Mouse (Mus musculus) gonadal fat pad, adult 2 months (tissue): ENCODE measurements around the gene Plk2. TPM values are rescaled to one million over a fixed set of nuclear protein-coding genes. Genes with fewer than 3 reads are reported as not detected.
"Not testable (repeated sequence)": the region's sequence is repeated elsewhere in the genome, so short reads cannot be mapped to it uniquely, and the experiment has no call there.

Experiments used
- DNase-seq: peaks from one replicate; pipeline ENCODE4 v3.0.0-alpha.2; 2012; ENCODE audit warnings: low read depth
- polyA plus RNA-seq: library from polyadenylated mRNA; depleted of rRNA; stranded (reverse); fragments of >200 nt; gene quantifications from 2 replicates; pipeline ENCODE4 v1.2.3, GENCODE M21; 2012; rRNA removed

Plk2 gene
- 9.9 and 10.7 TPM in 2 replicates for polyA plus RNA-seq

GRCm38 (mm10) chr13:110394291-110395178 is at the start of gene Plk2:
Gene Plk2, plus strand, starts transcription at chr13:110395046.
- DNase-seq = no peak

- DNase-seq = no peak
Observed at GRCm38 (mm10) chr13:110346707-110347106, 48.1 kb upstream of the Plk2 start.

- no peak for DNase-seq
Observed at GRCm38 (mm10) chr13:110351051-110351450, 43.8 kb upstream of the Plk2 start.

GRCm38 (mm10) chr13:110356941-110357340 is 37.9 kb upstream of the Plk2 start, which contains the start of gene Gapt:
Gene Gapt, minus strand, starts transcription at chr13:110357199.
- no peak for DNase-seq

GRCm38 (mm10) chr13:110363722-110364121 is 31.1 kb upstream of the Plk2 start:
- no peak for DNase-seq

GRCm38 (mm10) chr13:110366477-110366876 is 28.4 kb upstream of the Plk2 start:
- DNase-seq = no peak

GRCm38 (mm10) chr13:110367961-110368555 is 26.8 kb upstream of the Plk2 start:
- DNase-seq = no peak

- not testable (repeated sequence) for DNase-seq
Observed at GRCm38 (mm10) chr13:110368556-110369040, 26.2 kb upstream of the Plk2 start.

GRCm38 (mm10) chr13:110369673-110370072 is 25.2 kb upstream of the Plk2 start:
- no peak for DNase-seq

GRCm38 (mm10) chr13:110382447-110382901 is 12.4 kb upstream of the Plk2 start:
- DNase-seq = no peak

GRCm38 (mm10) chr13:110384514-110384913 is 10.3 kb upstream of the Plk2 start:
- no peak for DNase-seq

GRCm38 (mm10) chr13:110392210-110392609 is 2.6 kb upstream of the Plk2 start:
- DNase-seq = no peak

GRCm38 (mm10) chr13:110392631-110393030 is 2.2 kb upstream of the Plk2 start:
- DNase-seq = no peak

- no peak for DNase-seq
Observed at GRCm38 (mm10) chr13:110395179-110395794, 441 bp downstream of the Plk2 start.

- no peak for DNase-seq
Observed at GRCm38 (mm10) chr13:110395916-110396685, 1.3 kb downstream of the Plk2 start.

GRCm38 (mm10) chr13:110397750-110398149 is 2.9 kb downstream of the Plk2 start:
- no peak for DNase-seq

- no peak for DNase-seq
Observed at GRCm38 (mm10) chr13:110398513-110399270, 3.8 kb downstream of the Plk2 start.

GRCm38 (mm10) chr13:110401443-110401842 is 6.6 kb downstream of the Plk2 start:
- DNase-seq = no peak

- no peak for DNase-seq
Observed at GRCm38 (mm10) chr13:110401877-110402276, 7.0 kb downstream of the Plk2 start.

GRCm38 (mm10) chr13:110404059-110404458 is 9.2 kb downstream of the Plk2 start:
- DNase-seq = no peak

GRCm38 (mm10) chr13:110404686-110405085 is 9.8 kb downstream of the Plk2 start:
- DNase-seq = not testable (repeated sequence)
